Mouse (Mus musculus) thymus, adult 2 months (tissue): Measurements from ENCODE around the gene Sobp. TPM values are rescaled to one million over a fixed set of nuclear protein-coding genes. Genes with fewer than 3 reads are reported as not detected.

Experiments
- DNase-seq: peaks from one replicate; pipeline ENCODE4 v3.0.0; 2021
- H3K27ac ChIP-seq: fragments of 200-500 bp; 2 replicates; pipeline ENCODE4 v1.5.1; 2012; ENCODE audit warnings: low read length, control low read depth; ENCODE audit not compliant: control insufficient read depth, insufficient read depth
- H3K27me3 ChIP-seq: fragments of 200-500 bp; 2 replicates; pipeline ENCODE4 v1.6.1; 2012; ENCODE audit warnings: mild to moderate bottlenecking, low read length, moderate library complexity, mixed read lengths; ENCODE audit not compliant: control insufficient read depth, insufficient read depth
- H3K36me3 ChIP-seq: fragments of 200-500 bp; 2 replicates; pipeline ENCODE4 v1.6.1; 2012; ENCODE audit warnings: mild to moderate bottlenecking, low read length, moderate library complexity; ENCODE audit not compliant: control insufficient read depth, insufficient read depth
- H3K4me1 ChIP-seq: fragments of 200-500 bp; replicated peaks from 2 replicates; pipeline ENCODE4 v1.6.1; 2012; ENCODE audit warnings: low read length; ENCODE audit not compliant: control insufficient read depth, insufficient read depth
- H3K4me3 ChIP-seq: fragments of 200-500 bp; 2 replicates; pipeline ENCODE4 v1.5.1; 2012; ENCODE audit warnings: mild to moderate bottlenecking, low read length, control low read depth, moderate library complexity; ENCODE audit not compliant: control insufficient read depth, insufficient read depth
- CTCF ChIP-seq: fragments of 200-500 bp; IDR thresholded peaks from 2 replicates; pipeline ENCODE4 v1.5.1; 2012; ENCODE audit warnings: mild to moderate bottlenecking, control low read depth, low read length, moderate library complexity, borderline replicate concordance; ENCODE audit not compliant: control insufficient read depth, poor library complexity, insufficient read depth; ENCODE audit errors: extremely low read depth
- POLR2A ChIP-seq: fragments of 200-500 bp; IDR thresholded peaks from 2 replicates; pipeline ENCODE4 v1.6.1; 2012; ENCODE audit warnings: mild to moderate bottlenecking, low read length, control low read depth, moderate library complexity; ENCODE audit not compliant: control insufficient read depth, poor library complexity, insufficient read depth; ENCODE audit errors: extremely low read depth
- WGBS: fragments of 180-500 bp; shearing (Covaris S2); methylation state at CpG from one replicate; pipeline ENCODE4 v1.1.7; 2018; 5-methylcytosine and 5-hydroxymethylcytosine counted together
- polyA plus RNA-seq: library from polyadenylated mRNA; depleted of rRNA; stranded (reverse); fragments of >200 nt; gene quantifications from 2 replicates; pipeline ENCODE4 v1.2.3, GENCODE M21; 2012

The Sobp gene
- polyA plus RNA-seq, 1 experiment: 0.40 TPM

- Histone ChIP-seq H3K4me1 (no peaks in the 10 kb centered on the region), H3K4me3 (no peak overlapping the region), H3K36me3 (no peaks in the 10 kb centered on the region), H3K27me3 (no peaks in the 10 kb centered on the region; the same call in 1 of the 2 replicates), H3K27ac (no peak overlapping the region)
- TF ChIP-seq CTCF: no peak
- TF ChIP-seq POLR2A: no peak
- DNase-seq: no peak
- WGBS: 87% methylated on average over 5 of the region's 5 CpGs
Measured at GRCm38 (mm10) chr10:43014782-43015181, 159.5 kb downstream of the Sobp start.

GRCm38 (mm10) chr10:43014358-43014757 lies 160.0 kb downstream of the Sobp start:
- no peaks in the 10 kb centered on the region for H3K4me1 ChIP-seq
- TF ChIP-seq POLR2A (no peak), CTCF (no peak)
- no peaks in the 10 kb centered on the region; the same call in 1 of the 2 replicates for H3K27me3 ChIP-seq
- WGBS: 90% methylated on average over 4 of the region's 4 CpGs
- no peak for DNase-seq
- no peak overlapping the region for H3K27ac ChIP-seq
- no peak overlapping the region for H3K4me3 ChIP-seq
- no peaks in the 10 kb centered on the region for H3K36me3 ChIP-seq

GRCm38 (mm10) chr10:43008116-43008515 lies 166.2 kb downstream of the Sobp start:
- H3K27ac ChIP-seq: no peak overlapping the region
- peaks cover under 1% of the 10 kb centered on the region; the same call in 1 of the 2 replicates for H3K27me3 ChIP-seq
- 92% methylated on average over 11 of the region's 11 CpGs for WGBS
- no peaks in the 10 kb centered on the region for H3K36me3 ChIP-seq
- DNase-seq: no peak
- H3K4me3 ChIP-seq: no peak overlapping the region
- TF ChIP-seq CTCF (no peak), POLR2A (no peak)
- H3K4me1 ChIP-seq: no peaks in the 10 kb centered on the region

- no peak for DNase-seq
- WGBS: 84% methylated on average over 4 of the region's 4 CpGs
Measured at GRCm38 (mm10) chr10:43006534-43006933, 167.8 kb downstream of the Sobp start.

GRCm38 (mm10) chr10:43005677-43006076 lies 168.7 kb downstream of the Sobp start:
- TF ChIP-seq CTCF (no peak), POLR2A (no peak)
- Histone ChIP-seq H3K27me3 (peaks cover 5% of the 10 kb centered on the region; the same call in 1 of the 2 replicates), H3K4me3 (no peak overlapping the region), H3K27ac (no peak overlapping the region), H3K4me1 (0 out of 2 replicates have a peak, but pooled peaks cover 3% of the 10 kb centered on the region), H3K36me3 (no peaks in the 10 kb centered on the region)
- DNase-seq: no peak
- WGBS: 73% methylated on average over 7 of the region's 7 CpGs

More at GRCm38 (mm10) chr10:43006534-43006933, 167.8 kb downstream of the Sobp start:
- no peak overlapping the region for H3K4me3 ChIP-seq
- no peak overlapping the region for H3K27ac ChIP-seq
- no peak for TF ChIP-seq CTCF
- TF ChIP-seq POLR2A: no peak
- H3K4me1 ChIP-seq: 0 out of 2 replicates have a peak, but pooled peaks cover 3% of the 10 kb centered on the region
- peaks cover 5% of the 10 kb centered on the region; the same call in 1 of the 2 replicates for H3K27me3 ChIP-seq
- no peaks in the 10 kb centered on the region for H3K36me3 ChIP-seq

GRCm38 (mm10) chr10:43005031-43005430 lies 169.3 kb downstream of the Sobp start:
- TF ChIP-seq POLR2A (no peak), CTCF (no peak)
- 90% methylated on average over 4 of the region's 4 CpGs for WGBS

GRCm38 (mm10) chr10:43004174-43004734 lies 170.1 kb downstream of the Sobp start:
- no peak overlapping the region for H3K27ac ChIP-seq
- 0 out of 2 replicates have a peak, but pooled peaks cover 3% of the 10 kb centered on the region for H3K4me1 ChIP-seq
- H3K27me3 ChIP-seq: peaks cover 5% of the 10 kb centered on the region; the same call in 1 of the 2 replicates
- 95% methylated on average over 16 of the region's 16 CpGs for WGBS
- no peak for DNase-seq
- TF ChIP-seq CTCF: no peak
- no peak for TF ChIP-seq POLR2A
- H3K36me3 ChIP-seq: no peaks in the 10 kb centered on the region
- H3K4me3 ChIP-seq: no peak overlapping the region

More at GRCm38 (mm10) chr10:43005031-43005430, 169.3 kb downstream of the Sobp start:
- Histone ChIP-seq H3K36me3 (no peaks in the 10 kb centered on the region), H3K27ac (no peak overlapping the region), H3K4me1 (0 out of 2 replicates have a peak, but pooled peaks cover 3% of the 10 kb centered on the region), H3K27me3 (peaks cover 5% of the 10 kb centered on the region; the same call in 1 of the 2 replicates), H3K4me3 (no peak overlapping the region)
- DNase-seq: no peak
